Mouse (Mus musculus) embryonic facial prominence, embryonic 14.5 days (tissue): ENCODE measurements around the gene Stk4. TPM values are rescaled to one million over a fixed set of nuclear protein-coding genes. Genes with fewer than 3 reads are reported as not detected.

Source experiments
- ATAC-seq: fragments of 200-750 bp; cut with Nextera tagmentation; 2 replicates; pipeline ENCODE4 v1.8.0; 2017; ENCODE audit warnings: low read depth, moderate number of reproducible peaks, moderate TSS enrichment
- DNase-seq: peaks from one replicate; pipeline ENCODE4 v3.0.0-alpha.2; 2015; ENCODE audit warnings: low spot score
- H3K27ac ChIP-seq: fragments of 300-500 bp; sonication (generic); replicated peaks from 2 replicates; pipeline ENCODE4 v1.5.1; 2014; ENCODE audit warnings: low read depth, mild to moderate bottlenecking, low read length, moderate library complexity
- H3K27me3 ChIP-seq: fragments of 300-500 bp; sonication (generic); replicated peaks from 2 replicates; pipeline ENCODE4 v1.6.1; 2014; ENCODE audit warnings: low read length; ENCODE audit not compliant: control insufficient read depth, insufficient read depth
- H3K36me3 ChIP-seq: fragments of 300-500 bp; sonication (generic); 2 replicates; pipeline ENCODE4 v1.6.1; 2014; ENCODE audit warnings: low read length, mixed read lengths; ENCODE audit not compliant: control insufficient read depth, insufficient read depth
- H3K4me1 ChIP-seq: fragments of 300-500 bp; sonication (generic); 2 replicates; pipeline ENCODE4 v1.6.1; 2014; ENCODE audit warnings: antibody characterized with exemption, low read length; ENCODE audit not compliant: control insufficient read depth, insufficient read depth
- H3K4me2 ChIP-seq: fragments of 300-500 bp; sonication (generic); 2 replicates; pipeline ENCODE4 v1.6.1; 2014; ENCODE audit warnings: low read depth, mild to moderate bottlenecking, low read length, moderate library complexity, mixed read lengths
- H3K4me3 ChIP-seq: fragments of 300-500 bp; sonication (generic); 2 replicates; pipeline ENCODE4 v1.5.1; 2014; ENCODE audit warnings: low read depth, mild to moderate bottlenecking, low read length
- H3K9ac ChIP-seq: fragments of 300-500 bp; sonication (generic); 2 replicates; pipeline ENCODE4 v1.6.1; 2014; ENCODE audit warnings: low read depth, mild to moderate bottlenecking, low read length, moderate library complexity, mixed read lengths
- H3K9me3 ChIP-seq: fragments of 300-500 bp; sonication (generic); 2 replicates; pipeline ENCODE4 v1.6.1; 2016; ENCODE audit warnings: low read length; ENCODE audit not compliant: control insufficient read depth
- WGBS: fragments of 180-500 bp; shearing (Covaris S2); extraction: QIAGEN DNeasy Blood & Tissue Kit; methylation state at CpG from one replicate; pipeline ENCODE4 v1.1.7; 2014; 5-methylcytosine and 5-hydroxymethylcytosine counted together
- polyA plus RNA-seq: library from polyadenylated mRNA; unstranded; fragments of >200 nt; fragmentation: Nextera tagmentation; extraction: Ambion mirVana; gene quantifications from 2 replicates; pipeline ENCODE4 v1.2.1, GENCODE M21; 2014

The Stk4 gene
- polyA plus RNA-seq, 1 experiment from 2014 or later, result 24.4 TPM

- peak; percentile 45; the same call in 1 of the 2 replicates for ATAC-seq
- peak overlapping the region; percentile 84 for H3K27ac ChIP-seq
- H3K36me3 ChIP-seq, result no peaks in the 10 kb centered on the region
- peak; percentile 79 for DNase-seq
- 0 out of 2 replicates have a peak overlapping the region, but pooled peaks have one; percentile 8 for H3K9ac ChIP-seq
- no peaks in the 10 kb centered on the region for H3K9me3 ChIP-seq
- H3K4me2 ChIP-seq, result peak overlapping the region; percentile 28
- peaks cover 37% of the 10 kb centered on the region for H3K4me1 ChIP-seq
- H3K4me3 ChIP-seq, result no peak overlapping the region
- WGBS, result 26% methylated on average over 10 of the region's 10 CpGs
- no peaks in the 10 kb centered on the region for H3K27me3 ChIP-seq
These were observed 71.9 kb downstream of the Stk4 start for GRCm38 (mm10) chr2:164142021-164142420.

GRCm38 (mm10) chr2:164144025-164144424 lies 73.9 kb downstream of the Stk4 start:
- peaks cover 31% of the 10 kb centered on the region for H3K4me1 ChIP-seq
- H3K27me3 ChIP-seq, result no peaks in the 10 kb centered on the region
- 0 out of 2 replicates have a peak, but pooled peaks cover 6% of the 10 kb centered on the region for H3K36me3 ChIP-seq
- DNase-seq (no peak), ATAC-seq (no peak)
- no peak overlapping the region; the same call in 1 of the 2 replicates for H3K27ac ChIP-seq
- no peak overlapping the region for H3K4me2 ChIP-seq
- H3K9ac ChIP-seq, result no peak overlapping the region
- H3K9me3 ChIP-seq, result no peaks in the 10 kb centered on the region
- WGBS, result 68% methylated on average over 6 of the region's 6 CpGs
- H3K4me3 ChIP-seq, result no peak overlapping the region

- H3K4me1 ChIP-seq, result peaks cover 31% of the 10 kb centered on the region
- no peak overlapping the region for H3K27ac ChIP-seq
- H3K27me3 ChIP-seq, result no peaks in the 10 kb centered on the region
- 0 out of 2 replicates have a peak, but pooled peaks cover 6% of the 10 kb centered on the region for H3K36me3 ChIP-seq
- H3K9ac ChIP-seq, result no peak overlapping the region
- no peak overlapping the region for H3K4me2 ChIP-seq
- no peak overlapping the region for H3K4me3 ChIP-seq
- ATAC-seq (no peak), DNase-seq (no peak)
- 85% methylated on average over 10 of the region's 10 CpGs for WGBS
- H3K9me3 ChIP-seq, result no peaks in the 10 kb centered on the region
These were observed 74.4 kb downstream of the Stk4 start for GRCm38 (mm10) chr2:164144541-164144940.

- H3K4me3 ChIP-seq, result no peak overlapping the region
- 0 out of 2 replicates have a peak, but pooled peaks cover 8% of the 10 kb centered on the region for H3K36me3 ChIP-seq
- no peak overlapping the region for H3K27ac ChIP-seq
These were observed 76.4 kb downstream of the Stk4 start for GRCm38 (mm10) chr2:164146556-164146955.

GRCm38 (mm10) chr2:164150086-164150760 lies 80.1 kb downstream of the Stk4 start:
- Histone ChIP-seq H3K36me3 (peaks cover 33% of the 10 kb centered on the region), H3K4me3 (no peak overlapping the region), H3K4me2 (no peak overlapping the region), H3K9me3 (no peaks in the 10 kb centered on the region), H3K4me1 (peaks cover 12% of the 10 kb centered on the region), H3K9ac (peak overlapping the region; percentile 38; the same call in 1 of the 2 replicates), H3K27ac (peak overlapping the region; percentile 76), H3K27me3 (no peaks in the 10 kb centered on the region)
- 31% methylated on average over 14 of the region's 14 CpGs for WGBS
- DNase-seq (peak; percentile 74), ATAC-seq (peak; percentile 88)

More at GRCm38 (mm10) chr2:164146556-164146955, 76.4 kb downstream of the Stk4 start:
- DNase-seq (no peak), ATAC-seq (no peak)
- WGBS, result 96% methylated on average over 12 of the region's 12 CpGs
- Histone ChIP-seq H3K9ac (no peak overlapping the region), H3K9me3 (no peaks in the 10 kb centered on the region), H3K27me3 (no peaks in the 10 kb centered on the region), H3K4me1 (peaks cover 30% of the 10 kb centered on the region), H3K4me2 (no peak overlapping the region)

- Histone ChIP-seq H3K4me3 (no peak overlapping the region), H3K36me3 (peaks cover 33% of the 10 kb centered on the region), H3K27me3 (no peaks in the 10 kb centered on the region), H3K9me3 (no peaks in the 10 kb centered on the region), H3K9ac (no peak overlapping the region), H3K27ac (no peak overlapping the region), H3K4me2 (no peak overlapping the region), H3K4me1 (peaks cover 12% of the 10 kb centered on the region)
- ATAC-seq, result no peak
- WGBS, result 89% methylated on average over 11 of the region's 11 CpGs
- no peak for DNase-seq
These were observed 82.2 kb downstream of the Stk4 start for GRCm38 (mm10) chr2:164152341-164152740.

- no peak overlapping the region for H3K4me3 ChIP-seq
- WGBS, result 91% methylated on average over 10 of the region's 10 CpGs
- H3K36me3 ChIP-seq, result peaks cover 27% of the 10 kb centered on the region
- ATAC-seq (no peak), DNase-seq (no peak)
- H3K27ac ChIP-seq, result no peak overlapping the region
- no peaks in the 10 kb centered on the region for H3K9me3 ChIP-seq
- H3K9ac ChIP-seq, result no peak overlapping the region
- no peaks in the 10 kb centered on the region for H3K27me3 ChIP-seq
- H3K4me1 ChIP-seq, result peaks cover 12% of the 10 kb centered on the region
- H3K4me2 ChIP-seq, result no peak overlapping the region
These were observed 83.9 kb downstream of the Stk4 start for GRCm38 (mm10) chr2:164154007-164154406.

- ATAC-seq (no peak), DNase-seq (no peak)
- H3K9me3 ChIP-seq, result no peaks in the 10 kb centered on the region
- H3K27ac ChIP-seq, result no peak overlapping the region
- no peak overlapping the region for H3K4me2 ChIP-seq
- peaks cover 27% of the 10 kb centered on the region for H3K36me3 ChIP-seq
- H3K27me3 ChIP-seq, result no peaks in the 10 kb centered on the region
- no peak overlapping the region for H3K4me3 ChIP-seq
- 86% methylated on average over 7 of the region's 7 CpGs for WGBS
- no peak overlapping the region for H3K9ac ChIP-seq
- H3K4me1 ChIP-seq, result no peaks in the 10 kb centered on the region
These were observed 86.0 kb downstream of the Stk4 start for GRCm38 (mm10) chr2:164156158-164156557.

GRCm38 (mm10) chr2:164158838-164159237 lies 88.7 kb downstream of the Stk4 start:
- H3K4me3 ChIP-seq, result no peak overlapping the region
- no peak for ATAC-seq
- H3K9me3 ChIP-seq, result no peaks in the 10 kb centered on the region
- peak; percentile 68 for DNase-seq
- H3K36me3 ChIP-seq, result peaks cover 3% of the 10 kb centered on the region
- H3K4me1 ChIP-seq, result no peaks in the 10 kb centered on the region
- no peak overlapping the region for H3K9ac ChIP-seq
- H3K27ac ChIP-seq, result no peak overlapping the region
- 57% methylated on average over 2 of the region's 2 CpGs for WGBS
- H3K4me2 ChIP-seq, result no peak overlapping the region
- no peaks in the 10 kb centered on the region for H3K27me3 ChIP-seq
